ENCODE assay signal across 18 mouse cellular contexts in the genomic region with DNA sequence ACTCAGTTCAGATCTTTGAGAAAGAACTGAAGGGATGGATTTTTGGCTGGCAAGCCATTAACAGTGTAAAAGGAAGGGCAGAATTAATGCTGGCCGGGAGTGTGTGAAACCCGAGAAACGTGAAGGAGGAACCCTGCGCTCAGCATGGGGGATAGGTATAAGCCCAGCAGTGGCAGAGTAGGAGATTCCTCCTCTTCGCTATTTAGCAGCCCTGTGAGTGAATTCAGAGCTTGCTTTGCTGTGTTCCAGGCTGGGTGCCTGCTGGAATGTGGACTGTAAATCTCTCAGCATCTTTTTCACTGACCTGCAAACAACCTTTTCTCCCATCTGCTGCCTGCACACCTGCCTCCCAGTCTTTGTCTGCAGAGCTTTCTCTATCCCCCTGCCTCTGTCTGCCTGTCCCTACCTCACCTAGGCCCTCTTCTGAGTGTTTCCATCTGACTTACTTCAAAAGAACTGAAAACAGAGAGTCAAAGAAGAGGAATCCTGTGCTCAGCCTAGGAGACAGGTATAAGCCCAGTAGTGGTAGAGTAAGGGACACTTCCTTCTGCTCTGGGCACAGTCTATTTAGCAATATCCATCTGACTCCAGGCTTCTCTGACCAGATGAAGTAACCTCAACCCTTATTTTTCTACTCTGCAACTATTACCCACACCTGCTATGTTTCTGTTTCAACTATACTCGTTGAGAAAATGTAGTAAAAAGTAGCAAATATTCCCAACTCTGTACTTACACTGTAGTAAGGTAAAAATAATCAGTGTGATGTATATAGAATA.
DNase-seq lines count a peak whose midpoint lies in the region; ATAC-seq lines count a peak whose summit lies in the region.
"Had no signal": no experiment of that assay in that cellular context is flagged by ENCODE, and none has a peak within 500 bp of the region (broad histone marks: within the 10 kb centered on the region; RNA-seq: fewer than 3 reads in every experiment).

No protein-coding gene starts in this region.

- no peak overlapping the region for H3K4me2 ChIP-seq in midbrain, embryonic 16.5 days (ENCODE audit: low read length)
- H3K4me2 ChIP-seq in midbrain, embryonic 13.5 days (replicated peaks): no peak overlapping the region
- H3K4me2 ChIP-seq in forebrain, embryonic 16.5 days (ENCODE audit: low read length): no peak overlapping the region
- no peak overlapping the region for H3K4me2 ChIP-seq in forebrain, embryonic 14.5 days (ENCODE audit: low read length)
- H3K4me2 ChIP-seq: midbrain, embryonic 12.5 days had no signal

- 28% methylated on average over 6 of the region's 6 CpGs for WGBS in midbrain, embryonic 16.5 days
- WGBS in midbrain, embryonic 13.5 days: 31% methylated on average over 6 of the region's 6 CpGs
- 24% methylated on average over 6 of the region's 6 CpGs for WGBS in limb, embryonic 10.5 days
- 32% methylated on average over 6 of the region's 6 CpGs for WGBS in forebrain, embryonic 16.5 days
- 31% methylated on average over 6 of the region's 6 CpGs for WGBS in forebrain, embryonic 14.5 days

- ATAC-seq in midbrain, embryonic 16.5 days: 0 out of 2 replicates have a peak, but pooled peaks have one; percentile 33
- ATAC-seq in midbrain, embryonic 13.5 days: no peak
- ATAC-seq in forebrain, embryonic 16.5 days: no peak
- no peak for ATAC-seq in forebrain, embryonic 14.5 days
- ATAC-seq: forebrain, postnatal 0 days; hindbrain, embryonic 16.5 days; lung, postnatal 0 days had no signal

- H3K4me3 ChIP-seq in midbrain, embryonic 16.5 days (ENCODE audit: low read depth, low read length): no peak overlapping the region
- no peak overlapping the region for H3K4me3 ChIP-seq in midbrain, embryonic 13.5 days (replicated peaks)
- no peak overlapping the region for H3K4me3 ChIP-seq in limb, embryonic 10.5 days
- no peak overlapping the region for H3K4me3 ChIP-seq in forebrain, embryonic 16.5 days (replicated peaks; ENCODE audit: low read length)
- no peak overlapping the region for H3K4me3 ChIP-seq in forebrain, embryonic 14.5 days (ENCODE audit: low read depth, low read length)
- H3K4me3 ChIP-seq: midbrain, embryonic 12.5 days had no signal

- H3K36me3 ChIP-seq in midbrain, embryonic 16.5 days (ENCODE audit: control insufficient read depth, insufficient read depth, low read length): no peaks in the 10 kb centered on the region
- H3K36me3 ChIP-seq in midbrain, embryonic 13.5 days: no peaks in the 10 kb centered on the region
- H3K36me3 ChIP-seq in limb, embryonic 10.5 days: no peaks in the 10 kb centered on the region
- H3K36me3 ChIP-seq in forebrain, embryonic 16.5 days (ENCODE audit: control insufficient read depth, insufficient read depth): no peaks in the 10 kb centered on the region
- no peaks in the 10 kb centered on the region for H3K36me3 ChIP-seq in forebrain, embryonic 14.5 days (ENCODE audit: control insufficient read depth, insufficient read depth, low read length)
- H3K36me3 ChIP-seq: G1E; midbrain, embryonic 12.5 days had no signal

- DNase-seq in cerebellum, postnatal 25 days: peak; percentile 29 to 45
- no peak for DNase-seq in cerebellum, adult 11-12 months
- DNase-seq in limb, embryonic 10.5 days (ENCODE audit: low spot score): peak; percentile 38
- no peak for DNase-seq in spleen, postnatal 10 days (ENCODE audit: low spot score in 2 of 2)
- DNase-seq in forebrain, embryonic 14.5 days (ENCODE audit: low spot score): no peak
- DNase-seq: B cell, adult 2 months; forebrain, postnatal 0 days; heart, postnatal 14 days; kidney, postnatal 25 days; layer of hippocampus, postnatal 36 days; thymus, adult 18-20 months had no signal

- H3K9me3 ChIP-seq in midbrain, embryonic 16.5 days (replicated peaks; ENCODE audit: control insufficient read depth, low read length, poor library complexity, severe bottlenecking): no peaks in the 10 kb centered on the region
- no peaks in the 10 kb centered on the region for H3K9me3 ChIP-seq in midbrain, embryonic 13.5 days
- H3K9me3 ChIP-seq in limb, embryonic 10.5 days (replicated peaks): no peaks in the 10 kb centered on the region
- no peaks in the 10 kb centered on the region for H3K9me3 ChIP-seq in forebrain, embryonic 16.5 days (ENCODE audit: control insufficient read depth, low read length)
- H3K9me3 ChIP-seq in forebrain, embryonic 14.5 days (replicated peaks; ENCODE audit: control insufficient read depth, low read length): no peaks in the 10 kb centered on the region
- H3K9me3 ChIP-seq: midbrain, embryonic 12.5 days had no signal

- H3K27ac ChIP-seq in midbrain, embryonic 16.5 days (ENCODE audit: low read length): no peak overlapping the region
- no peak overlapping the region for H3K27ac ChIP-seq in midbrain, embryonic 13.5 days
- H3K27ac ChIP-seq in limb, embryonic 10.5 days: no peak overlapping the region
- no peak overlapping the region for H3K27ac ChIP-seq in forebrain, embryonic 16.5 days (ENCODE audit: low read length)
- no peak overlapping the region for H3K27ac ChIP-seq in forebrain, embryonic 14.5 days (ENCODE audit: low read depth, low read length)
- H3K27ac ChIP-seq: midbrain, embryonic 12.5 days had no signal

- peaks cover 7% of the 10 kb centered on the region; the same call in 1 of the 2 replicates for H3K4me1 ChIP-seq in midbrain, embryonic 16.5 days (ENCODE audit: control insufficient read depth, insufficient read depth, low read length)
- H3K4me1 ChIP-seq in midbrain, embryonic 13.5 days (replicated peaks): peaks cover 19% of the 10 kb centered on the region
- peaks cover 10% of the 10 kb centered on the region for H3K4me1 ChIP-seq in limb, embryonic 10.5 days
- H3K4me1 ChIP-seq in forebrain, embryonic 16.5 days (replicated peaks; ENCODE audit: control insufficient read depth, insufficient read depth, low read length): peaks cover 3% of the 10 kb centered on the region; the same call in 1 of the 2 replicates
- peaks cover 9% of the 10 kb centered on the region; the same call in 1 of the 2 replicates for H3K4me1 ChIP-seq in forebrain, embryonic 14.5 days (ENCODE audit: control insufficient read depth, insufficient read depth, low read length)

- no peak overlapping the region for H3K9ac ChIP-seq in midbrain, embryonic 16.5 days (ENCODE audit: low read depth, low read length)
- H3K9ac ChIP-seq in midbrain, embryonic 13.5 days (replicated peaks): no peak overlapping the region; the same call in 1 of the 2 replicates
- H3K9ac ChIP-seq in forebrain, embryonic 16.5 days (replicated peaks; ENCODE audit: low read depth, low read length): no peak overlapping the region
- no peak overlapping the region for H3K9ac ChIP-seq in forebrain, embryonic 14.5 days (ENCODE audit: low read length)
- H3K9ac ChIP-seq: forebrain, postnatal 0 days; midbrain, embryonic 12.5 days had no signal

- no peaks in the 10 kb centered on the region for H3K27me3 ChIP-seq in midbrain, embryonic 16.5 days (ENCODE audit: control insufficient read depth, insufficient read depth, low read depth, low read length)
- H3K27me3 ChIP-seq in midbrain, embryonic 13.5 days: no peaks in the 10 kb centered on the region
- H3K27me3 ChIP-seq in limb, embryonic 10.5 days (ENCODE audit: low read depth, poor library complexity, severe bottlenecking): no peaks in the 10 kb centered on the region
- H3K27me3 ChIP-seq in forebrain, embryonic 16.5 days (replicated peaks; ENCODE audit: control insufficient read depth, insufficient read depth, low read length): no peaks in the 10 kb centered on the region
- no peaks in the 10 kb centered on the region for H3K27me3 ChIP-seq in forebrain, embryonic 14.5 days (replicated peaks; ENCODE audit: control insufficient read depth, insufficient read depth, low read length)

Comparison
In these comparisons a context has a peak if more than half of its experiments do, and no peak if none do; other contexts are left out.
1. DNase-seq: peak in cerebellum, postnatal 25 days (2 of 2) and limb, embryonic 10.5 days (single experiment); none in cerebellum, adult 11-12 months (single experiment), spleen, postnatal 10 days (0 of 2) and forebrain, embryonic 14.5 days (single experiment).